In genomic region chr13:84221820-84222681, GRCm38 (mm10) we compare ENCODE assay signal across 8 mouse cellular contexts. TPM values are rescaled to one million over a fixed set of nuclear protein-coding genes. Genes with fewer than 3 reads are reported as not detected.
A peak's percentile ranks its signal among the peaks of the same experiment; 100 is the strongest.
DNase-seq lines count a peak whose midpoint lies in the region; ATAC-seq lines count a peak whose summit lies in the region.

Tmem161b (plus strand) TSS chr13:84222296.

- H3K27ac ChIP-seq in heart, embryonic 14.5 days (replicated peaks in 1 of 2; ENCODE audit: control insufficient read depth in 1 of 2, insufficient read depth in 1 of 2, low read depth in 2 of 2, low read length in 2 of 2): peak within 1 kb of the TSS; percentile 75 to 86
- H3K27ac ChIP-seq in liver, embryonic 13.5 days: peak within 1 kb of the TSS; percentile 71
- peak within 1 kb of the TSS; percentile 76 for H3K27ac ChIP-seq in stomach, embryonic 16.5 days (ENCODE audit: low read length)

- H3K36me3 ChIP-seq in heart, embryonic 14.5 days (ENCODE audit: control insufficient read depth, insufficient read depth, low read length): no peaks in the 10 kb centered on the region
- H3K36me3 ChIP-seq in liver, embryonic 13.5 days: no peaks in the 10 kb centered on the region
- no peaks in the 10 kb centered on the region for H3K36me3 ChIP-seq in stomach, embryonic 16.5 days (ENCODE audit: control insufficient read depth, insufficient read depth, low read length)

- H3K4me1 ChIP-seq in heart, embryonic 14.5 days (ENCODE audit: control insufficient read depth in 2 of 2, insufficient read depth in 2 of 2, low read length in 2 of 2): peaks cover 0 to 11% of the 10 kb centered on the region in 2 experiments; a peak in 2 of 4 replicates
- H3K4me1 ChIP-seq in liver, embryonic 13.5 days (replicated peaks): peaks cover 16% of the 10 kb centered on the region
- peaks cover 6% of the 10 kb centered on the region for H3K4me1 ChIP-seq in stomach, embryonic 16.5 days (ENCODE audit: control insufficient read depth, insufficient read depth, low read length)

- H3K9ac ChIP-seq in heart, embryonic 14.5 days (ENCODE audit: low read length): peak within 1 kb of the TSS; percentile 77
- peak within 1 kb of the TSS; percentile 82 for H3K9ac ChIP-seq in liver, embryonic 13.5 days
- peak within 1 kb of the TSS; percentile 85 for H3K9ac ChIP-seq in stomach, embryonic 16.5 days (ENCODE audit: low read length)

- no peaks in the 10 kb centered on the region for H3K27me3 ChIP-seq in heart, embryonic 14.5 days (ENCODE audit: control insufficient read depth, insufficient read depth, low read length)
- no peaks in the 10 kb centered on the region for H3K27me3 ChIP-seq in liver, embryonic 13.5 days
- no peaks in the 10 kb centered on the region for H3K27me3 ChIP-seq in stomach, embryonic 16.5 days (ENCODE audit: control insufficient read depth, insufficient read depth, low read length)

- no peaks in the 10 kb centered on the region for H3K9me3 ChIP-seq in heart, embryonic 14.5 days (ENCODE audit: control insufficient read depth, low read length)
- H3K9me3 ChIP-seq in liver, embryonic 13.5 days (replicated peaks): no peaks in the 10 kb centered on the region
- H3K9me3 ChIP-seq in stomach, embryonic 16.5 days (replicated peaks; ENCODE audit: control insufficient read depth, low read length): no peaks in the 10 kb centered on the region

- peak; percentile 90 for ATAC-seq in CD4-positive, CD25-positive, alpha-beta regulatory T cell, adult 4 months
- peak; percentile 99 for ATAC-seq in heart, embryonic 14.5 days (ENCODE audit: insufficient number of reproducible peaks, insufficient read depth, low FRiP score, low read depth)
- ATAC-seq in liver, embryonic 13.5 days (ENCODE audit: low read depth): peak; percentile 99
- peak; percentile 99 for ATAC-seq in stomach, embryonic 16.5 days (ENCODE audit: insufficient read depth, low FRiP score)

- peak; percentile 54 for DNase-seq in c-Kit-negative CD71-positive TER-119-positive erythroid progenitor cells, embryonic 14.5 days (ENCODE audit: low read depth, low spot score)
- peak; percentile 71 for DNase-seq in fibroblast of lung, adult 2 months (ENCODE audit: low read depth)
- DNase-seq in kidney, postnatal 14 days: peak; percentile 92
- peak; percentile 78 for DNase-seq in liver, embryonic 13.5 days
- DNase-seq in neural tube, embryonic 10.5 days (ENCODE audit: extremely low spot score, low spot score): peak; percentile 86

- H3K4me3 ChIP-seq in heart, embryonic 14.5 days (ENCODE audit: control insufficient read depth in 1 of 2, insufficient read depth in 1 of 2, low read depth in 1 of 2, low read length in 2 of 2): peak within 1 kb of the TSS; percentile 70 to 82
- H3K4me3 ChIP-seq in liver, embryonic 13.5 days (replicated peaks): peak within 1 kb of the TSS; percentile 78
- peak within 1 kb of the TSS; percentile 91 for H3K4me3 ChIP-seq in stomach, embryonic 16.5 days (replicated peaks; ENCODE audit: low read length)

- under 1% methylated on average over 48 of the region's 52 CpGs for WGBS in heart, embryonic 14.5 days
- WGBS in liver, embryonic 13.5 days (ENCODE audit: insufficient replicate concordance): under 1% methylated on average over 48 of the region's 52 CpGs
- under 1% methylated on average over 52 of the region's 52 CpGs for WGBS in stomach, embryonic 16.5 days

- peak within 1 kb of the TSS; percentile 83 for H3K4me2 ChIP-seq in heart, embryonic 14.5 days (ENCODE audit: low read length)
- H3K4me2 ChIP-seq in liver, embryonic 13.5 days: peak within 1 kb of the TSS; percentile 91
- peak within 1 kb of the TSS; percentile 91 for H3K4me2 ChIP-seq in stomach, embryonic 16.5 days (ENCODE audit: low read depth, low read length)

RNA-seq across cellular contexts. Expression of gene Tmem161b, which starts in this region (rescaled TPM):
- polyA plus RNA-seq in CD4-positive, CD25-positive, alpha-beta regulatory T cell, adult 4 months (2017; shearing (Covaris generic)): 10 to 100 TPM; 32.1 to 36.0 TPM
- polyA plus RNA-seq in heart, embryonic 14.5 days (2014; fragmentation: Nextera tagmentation; extraction: Ambion mirVana): 13.1 and 15.0 TPM in 2 replicates
- 6.0 and 6.8 TPM in 2 replicates for polyA plus RNA-seq in liver, embryonic 13.5 days (2015; fragmentation: Nextera tagmentation; extraction: Ambion mirVana)
- polyA plus RNA-seq in stomach, embryonic 16.5 days (2015; fragmentation: Nextera tagmentation; extraction: Ambion mirVana): 16.6 and 17.9 TPM in 2 replicates

Comparison
In these comparisons a context has a peak if more than half of its experiments do, and no peak if none do; other contexts are left out.
1. Peak in every context shown above with its lines: DNase-seq, ATAC-seq, H3K4me3 ChIP-seq and H3K27ac ChIP-seq.